ENCODE assay signal across 29 mouse cellular contexts in genomic region chr4:56811642-56812041, GRCm38 (mm10).
"Had no signal": no experiment of that assay in that cellular context is flagged by ENCODE, and none has a peak within 500 bp of the region (broad histone marks: within the 10 kb centered on the region; RNA-seq: fewer than 3 reads in every experiment).

No protein-coding gene starts in this region.

- H3K4me3 ChIP-seq: embryonic facial prominence, embryonic 12.5 days; embryonic facial prominence, embryonic 13.5 days; embryonic facial prominence, embryonic 15.5 days; erythroblast, embryonic 14.5 days; forebrain, embryonic 10.5 days; forebrain, embryonic 12.5 days; forebrain, embryonic 13.5 days; forebrain, embryonic 15.5 days; gastrocnemius, adult 2 months; heart, adult 2 months had no signal

- H3K9me3 ChIP-seq: embryonic facial prominence, embryonic 12.5 days; embryonic facial prominence, embryonic 13.5 days; embryonic facial prominence, embryonic 15.5 days; forebrain, embryonic 10.5 days; forebrain, embryonic 12.5 days; forebrain, embryonic 13.5 days; forebrain, embryonic 15.5 days had no signal

- DNase-seq: cerebellum, adult 18-20 months; cerebellum, adult 2 months; cerebellum, adult 8-10 months; cerebellum, adult 9-10 months; cerebellum, adult 9-11 months; cerebellum, postnatal 10 days; cerebellum, postnatal 14 days; cerebellum, postnatal 25 days; cerebellum, postnatal 36 days; embryo, embryonic 11 days; forebrain, postnatal 0 days; gastrocnemius, adult 2 months; gastrocnemius, postnatal 10 days; gastrocnemius, postnatal 14 days; gastrocnemius, postnatal 25 days; gastrocnemius, postnatal 36 days; heart, adult 11 months; heart, adult 18-20 months; heart, adult 2 months had no signal

- H3K4me2 ChIP-seq: embryonic facial prominence, embryonic 12.5 days; embryonic facial prominence, embryonic 13.5 days; embryonic facial prominence, embryonic 15.5 days; forebrain, embryonic 12.5 days; forebrain, embryonic 13.5 days; forebrain, embryonic 15.5 days had no signal

- H3K9ac ChIP-seq: embryonic facial prominence, embryonic 12.5 days; embryonic facial prominence, embryonic 13.5 days; embryonic facial prominence, embryonic 15.5 days; forebrain, embryonic 12.5 days; forebrain, embryonic 13.5 days; forebrain, embryonic 15.5 days; forebrain, postnatal 0 days had no signal

- H3K27ac ChIP-seq: embryonic facial prominence, embryonic 12.5 days; embryonic facial prominence, embryonic 13.5 days; embryonic facial prominence, embryonic 15.5 days; forebrain, embryonic 10.5 days; forebrain, embryonic 12.5 days; forebrain, embryonic 13.5 days; forebrain, embryonic 15.5 days; gastrocnemius, adult 2 months; heart, adult 2 months had no signal

- ATAC-seq: forebrain, embryonic 13.5 days; forebrain, embryonic 14.5 days; forebrain, embryonic 15.5 days; forebrain, embryonic 16.5 days had no signal

- H3K4me1 ChIP-seq: embryonic facial prominence, embryonic 12.5 days; embryonic facial prominence, embryonic 13.5 days; embryonic facial prominence, embryonic 15.5 days; forebrain, embryonic 10.5 days; forebrain, embryonic 12.5 days; forebrain, embryonic 13.5 days; forebrain, embryonic 15.5 days had no signal

- H3K27me3 ChIP-seq: embryonic facial prominence, embryonic 12.5 days; embryonic facial prominence, embryonic 13.5 days; embryonic facial prominence, embryonic 15.5 days; forebrain, embryonic 12.5 days; forebrain, embryonic 13.5 days; forebrain, embryonic 15.5 days had no signal
